Mouse (Mus musculus) hindbrain, embryonic 14.5 days (tissue): ENCODE data around the gene Ctsf. TPM values are rescaled to one million over a fixed set of nuclear protein-coding genes. Genes with fewer than 3 reads are reported as not detected.

Source experiments
- ATAC-seq: fragments of 200-750 bp; cut with Nextera tagmentation; 2 replicates; pipeline ENCODE4 v1.8.0; 2017; ENCODE audit warnings: moderate number of reproducible peaks, mild to moderate bottlenecking, moderate TSS enrichment, moderate library complexity; ENCODE audit not compliant: low FRiP score
- DNase-seq: peaks from one replicate; pipeline ENCODE4 v3.0.0-alpha.2; 2015; ENCODE audit warnings: low spot score
- H3K27ac ChIP-seq: fragments of 300-500 bp; sonication (generic); 2 replicates; pipeline ENCODE4 v1.5.1; 2014; ENCODE audit warnings: mild to moderate bottlenecking, moderate library complexity
- H3K27me3 ChIP-seq: fragments of 300-500 bp; sonication (generic); 2 replicates; pipeline ENCODE4 v1.6.1; 2014; ENCODE audit warnings: mild to moderate bottlenecking, low read length, mixed read lengths; ENCODE audit not compliant: control insufficient read depth, insufficient read depth
- H3K36me3 ChIP-seq: fragments of 300-500 bp; sonication (generic); replicated peaks from 2 replicates; pipeline ENCODE4 v1.6.1; 2014; ENCODE audit not compliant: control insufficient read depth, insufficient read depth
- H3K4me1 ChIP-seq: fragments of 300-500 bp; sonication (generic); replicated peaks from 2 replicates; pipeline ENCODE4 v1.6.1; 2014; ENCODE audit warnings: antibody characterized with exemption, low read length, mixed read lengths; ENCODE audit not compliant: control insufficient read depth, insufficient read depth
- H3K4me2 ChIP-seq: fragments of 300-500 bp; sonication (generic); replicated peaks from 2 replicates; pipeline ENCODE4 v1.6.1; 2014; ENCODE audit warnings: mild to moderate bottlenecking, moderate library complexity
- H3K4me3 ChIP-seq: fragments of 300-500 bp; sonication (generic); replicated peaks from 2 replicates; pipeline ENCODE4 v1.5.1; 2014; ENCODE audit warnings: mild to moderate bottlenecking, low read length
- H3K9ac ChIP-seq: fragments of 300-500 bp; sonication (generic); 2 replicates; pipeline ENCODE4 v1.6.1; 2014
- H3K9me3 ChIP-seq: fragments of 300-500 bp; sonication (generic); 2 replicates; pipeline ENCODE4 v1.6.1; 2016; ENCODE audit warnings: low read length; ENCODE audit not compliant: control insufficient read depth
- WGBS: fragments of 180-500 bp; shearing (Covaris S2); extraction: QIAGEN DNeasy Blood & Tissue Kit; methylation state at CpG from one replicate; pipeline ENCODE4 v1.1.7; 2014; 5-methylcytosine and 5-hydroxymethylcytosine counted together
- polyA plus RNA-seq: library from polyadenylated mRNA; unstranded; fragments of >200 nt; fragmentation: Nextera tagmentation; extraction: Ambion mirVana; gene quantifications from 2 replicates; pipeline ENCODE4 v1.2.1, GENCODE M21; 2014

Ctsf gene
- polyA plus RNA-seq, 1 experiment from 2014 or later = 74.4 TPM

DNA sequence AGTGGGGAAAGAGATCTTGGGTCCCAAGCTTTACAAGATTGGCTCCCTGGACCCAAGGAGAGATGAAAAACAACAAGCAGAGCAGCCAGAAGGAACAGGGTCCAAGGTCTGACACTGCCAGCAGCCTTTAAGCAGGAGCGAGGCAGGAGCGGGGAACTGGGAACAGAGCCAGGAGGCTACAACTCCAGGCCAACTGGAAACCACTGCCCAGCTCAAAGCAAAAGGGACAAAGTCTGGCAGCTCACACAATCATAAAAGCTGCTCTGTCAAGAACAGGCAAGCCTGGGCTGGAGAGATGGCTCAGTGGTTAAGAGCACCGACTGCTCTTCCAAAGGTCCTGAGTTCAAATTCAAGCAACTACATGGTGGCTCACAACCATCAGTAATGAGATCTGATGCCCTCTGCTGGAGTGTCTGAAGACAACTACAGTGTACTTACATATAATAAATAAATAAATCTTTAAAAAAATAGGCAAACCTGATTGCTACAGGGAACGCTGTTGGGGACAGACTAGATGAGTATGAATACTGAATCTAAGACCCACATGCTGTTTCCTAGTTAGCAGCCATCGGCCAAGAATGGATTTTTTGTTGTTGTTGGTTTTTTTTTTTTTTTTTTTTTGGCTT, 34.1 kb upstream of the Ctsf start:
- H3K4me1 ChIP-seq = no peaks in the 10 kb centered on the region
- no peak overlapping the region for H3K4me3 ChIP-seq
- peak; percentile 37; the same call in 1 of the 2 replicates for ATAC-seq
- H3K27ac ChIP-seq = no peak overlapping the region
- H3K4me2 ChIP-seq = no peak overlapping the region
- H3K27me3 ChIP-seq = no peaks in the 10 kb centered on the region
- WGBS = 70% methylated on average over 5 of the region's 5 CpGs
- peak; percentile 70 for DNase-seq
- no peaks in the 10 kb centered on the region for H3K9me3 ChIP-seq
- H3K36me3 ChIP-seq = peaks cover 10% of the 10 kb centered on the region
- no peak overlapping the region for H3K9ac ChIP-seq

DNA sequence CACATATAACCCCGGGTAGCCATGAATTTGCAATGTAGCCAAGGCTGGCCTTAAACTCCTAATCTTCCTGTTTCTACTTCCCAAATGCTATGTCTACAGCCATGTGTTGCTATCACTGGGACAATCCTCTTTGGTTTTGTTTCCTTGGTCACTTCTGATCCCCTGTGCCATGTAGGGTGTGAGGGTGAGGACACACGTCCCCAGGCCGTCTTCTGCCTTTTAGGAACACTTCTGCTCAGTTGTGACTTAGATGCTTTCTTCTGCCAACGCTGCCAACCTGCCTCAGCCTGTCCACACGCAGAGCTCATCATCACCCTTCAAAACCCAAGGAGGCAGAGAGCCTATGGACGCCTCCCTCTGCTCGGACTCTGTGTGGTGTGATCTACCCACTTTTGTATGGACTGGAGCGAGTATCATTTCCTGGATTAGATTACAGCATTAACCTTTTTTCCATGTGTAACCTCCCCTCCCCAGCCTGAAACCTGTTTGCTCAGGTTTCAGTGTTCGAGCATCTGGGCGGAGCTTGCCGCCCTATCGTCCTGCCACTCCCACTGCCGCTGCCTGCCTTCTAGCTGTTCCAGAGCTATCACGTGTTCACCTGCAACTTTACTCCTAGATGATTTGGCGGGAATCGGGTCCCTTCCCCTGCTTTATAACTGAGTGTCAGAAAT, 26.4 kb upstream of the Ctsf start:
- Histone ChIP-seq H3K9ac (no peak overlapping the region), H3K9me3 (no peaks in the 10 kb centered on the region), H3K4me2 (no peak overlapping the region), H3K36me3 (peaks cover 23% of the 10 kb centered on the region), H3K27ac (no peak overlapping the region), H3K4me3 (no peak overlapping the region), H3K4me1 (no peaks in the 10 kb centered on the region), H3K27me3 (no peaks in the 10 kb centered on the region)
- 64% methylated on average over 16 of the region's 16 CpGs for WGBS
- ATAC-seq (no peak), DNase-seq (no peak)

DNA sequence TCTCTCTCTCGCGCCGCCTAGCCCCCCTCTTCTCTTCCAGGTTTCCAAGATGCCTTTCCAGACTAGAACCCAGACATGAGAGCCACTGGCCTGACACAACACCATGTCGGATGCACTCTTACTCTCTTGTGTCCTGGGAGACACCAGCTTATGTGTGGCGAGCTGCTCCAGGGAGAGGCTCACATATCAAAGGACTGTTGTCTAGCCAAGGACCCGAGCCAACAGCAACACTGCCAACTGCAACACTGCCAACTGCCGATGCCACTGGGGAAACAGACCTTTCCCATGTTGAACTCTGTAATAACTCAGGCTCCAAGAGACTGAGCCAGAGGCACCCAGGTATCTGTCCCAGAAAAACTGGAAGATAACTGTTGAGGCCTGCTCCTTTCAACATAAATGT, 25.8 kb upstream of the Ctsf start:
- Histone ChIP-seq H3K36me3 (peaks cover 22% of the 10 kb centered on the region), H3K9me3 (no peaks in the 10 kb centered on the region), H3K4me3 (no peak overlapping the region), H3K27ac (no peak overlapping the region), H3K4me2 (no peak overlapping the region), H3K27me3 (no peaks in the 10 kb centered on the region), H3K9ac (no peak overlapping the region), H3K4me1 (no peaks in the 10 kb centered on the region)
- 63% methylated on average over 7 of the region's 7 CpGs for WGBS
- DNase-seq = peak; percentile 61
- no peak for ATAC-seq

DNA sequence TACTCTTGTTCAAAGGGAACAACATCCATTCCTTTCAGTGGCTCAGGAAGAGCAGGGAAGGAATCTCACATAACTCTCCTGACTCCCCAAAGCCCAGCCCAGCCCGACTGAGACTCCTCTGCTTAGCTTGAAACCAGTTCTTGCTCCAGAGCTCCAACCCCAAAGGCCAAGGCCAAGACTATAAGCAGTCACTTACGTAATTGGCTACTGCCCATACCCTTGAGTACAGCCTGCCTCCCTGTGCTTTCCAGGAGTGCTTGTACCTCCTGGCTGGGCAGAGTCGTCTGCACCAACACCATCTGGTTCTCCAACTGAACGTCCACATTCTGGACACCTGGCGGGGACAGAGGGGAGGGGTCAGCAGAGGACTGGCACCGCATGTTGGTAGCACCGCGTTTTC, 21.0 kb upstream of the Ctsf start:
- Histone ChIP-seq H3K9me3 (no peaks in the 10 kb centered on the region), H3K4me1 (peaks cover 10% of the 10 kb centered on the region; the same call in 1 of the 2 replicates), H3K4me3 (no peak overlapping the region), H3K9ac (no peak overlapping the region), H3K36me3 (peaks cover 12% of the 10 kb centered on the region), H3K27me3 (no peaks in the 10 kb centered on the region), H3K27ac (no peak overlapping the region), H3K4me2 (no peak overlapping the region)
- DNase-seq (no peak), ATAC-seq (no peak)
- WGBS = 92% methylated on average over 8 of the region's 8 CpGs

DNA sequence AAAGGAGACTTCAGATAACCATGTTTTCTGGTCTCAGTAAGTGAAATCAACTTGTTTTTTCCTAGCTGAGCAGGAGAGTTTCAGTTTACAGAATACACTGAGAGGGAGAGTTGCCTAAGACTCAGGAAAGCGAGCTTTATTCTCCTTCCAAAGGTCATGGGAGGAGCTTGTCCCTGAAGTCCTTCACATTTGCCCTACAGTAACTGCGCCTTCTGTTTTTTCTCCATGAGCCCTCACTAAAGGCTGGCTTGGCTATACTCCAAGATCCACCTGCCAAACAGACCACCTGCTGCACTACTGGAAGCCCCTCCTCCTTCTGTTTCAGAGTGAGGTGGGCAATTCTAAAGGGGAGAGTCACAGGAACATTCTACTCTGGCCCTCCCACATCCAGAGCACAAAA, 18.8 kb upstream of the Ctsf start:
- peaks cover 15% of the 10 kb centered on the region for H3K4me1 ChIP-seq
- H3K27me3 ChIP-seq = peaks cover 14% of the 10 kb centered on the region
- ATAC-seq = no peak
- WGBS = 77% methylated on average over 2 of the region's 2 CpGs
- no peak overlapping the region for H3K4me2 ChIP-seq
- no peak overlapping the region for H3K27ac ChIP-seq
- peaks cover 9% of the 10 kb centered on the region for H3K36me3 ChIP-seq
- no peak overlapping the region for H3K4me3 ChIP-seq
- no peak for DNase-seq
- H3K9me3 ChIP-seq = no peaks in the 10 kb centered on the region
- H3K9ac ChIP-seq = no peak overlapping the region

DNA sequence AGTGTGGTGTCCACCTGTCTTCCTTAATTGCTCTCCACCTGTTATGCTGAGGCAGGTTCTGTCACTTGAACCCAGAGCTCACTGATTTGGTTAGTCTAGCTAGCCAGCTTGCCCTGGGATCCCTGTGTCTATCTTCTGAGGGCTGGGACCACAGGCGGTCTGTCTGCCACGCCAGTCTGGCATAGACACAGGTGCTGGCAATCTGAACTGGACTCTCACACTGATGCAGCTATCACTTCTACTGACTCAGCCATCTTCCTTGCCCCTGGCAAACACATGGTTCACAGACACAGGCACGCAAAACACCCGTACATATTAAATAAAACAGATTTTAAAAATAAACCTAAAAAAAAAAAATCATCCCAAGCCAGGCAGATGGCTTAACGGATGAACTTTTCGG, 17.9 kb upstream of the Ctsf start:
- Histone ChIP-seq H3K4me2 (no peak overlapping the region), H3K9ac (no peak overlapping the region), H3K4me3 (no peak overlapping the region), H3K4me1 (peaks cover 15% of the 10 kb centered on the region), H3K9me3 (no peaks in the 10 kb centered on the region), H3K27ac (no peak overlapping the region), H3K36me3 (peaks cover 9% of the 10 kb centered on the region; the same call in 1 of the 2 replicates), H3K27me3 (peaks cover 23% of the 10 kb centered on the region)
- DNase-seq = no peak
- 93% methylated on average over 6 of the region's 6 CpGs for WGBS
- no peak for ATAC-seq

DNA sequence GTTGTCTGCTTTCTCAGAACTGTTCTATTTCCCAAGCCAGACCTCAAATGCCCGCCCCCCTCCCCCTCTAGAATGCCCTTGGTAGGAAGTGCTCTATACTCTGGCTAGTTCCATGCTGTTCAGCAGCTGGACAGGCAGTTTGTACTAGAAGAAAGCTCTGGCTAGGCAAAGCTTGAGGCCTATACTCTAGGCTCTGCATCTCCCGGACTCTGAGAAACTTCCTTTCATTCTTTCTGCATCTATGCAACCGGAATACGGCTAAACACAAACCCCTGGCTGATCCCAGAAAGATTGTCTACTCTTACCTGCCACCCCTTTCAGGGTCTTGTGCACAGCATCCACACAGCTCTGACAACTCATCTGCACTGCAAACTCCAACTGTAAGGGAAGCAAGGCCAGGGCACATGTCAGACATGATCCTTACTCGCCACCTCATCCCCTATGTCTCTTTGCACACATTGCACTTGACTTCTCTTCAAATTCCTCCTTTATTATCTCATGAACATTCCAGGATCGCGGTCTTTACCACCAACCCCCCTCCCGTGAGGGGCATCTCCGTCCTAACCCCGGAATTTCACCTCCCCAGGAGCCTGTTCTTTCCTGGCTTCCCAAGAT, 16.3 kb upstream of the Ctsf start:
- WGBS = 33% methylated on average over 10 of the region's 10 CpGs
- Histone ChIP-seq H3K27me3 (peaks cover 23% of the 10 kb centered on the region), H3K4me3 (peak overlapping the region; percentile 59), H3K9ac (peak overlapping the region; percentile 65), H3K4me1 (peaks cover 15% of the 10 kb centered on the region), H3K27ac (no peak overlapping the region), H3K36me3 (no peaks in the 10 kb centered on the region), H3K9me3 (no peaks in the 10 kb centered on the region), H3K4me2 (peak overlapping the region; percentile 98)
- DNase-seq (no peak), ATAC-seq (0 out of 2 replicates have a peak, but pooled peaks have one; percentile 5)

DNA sequence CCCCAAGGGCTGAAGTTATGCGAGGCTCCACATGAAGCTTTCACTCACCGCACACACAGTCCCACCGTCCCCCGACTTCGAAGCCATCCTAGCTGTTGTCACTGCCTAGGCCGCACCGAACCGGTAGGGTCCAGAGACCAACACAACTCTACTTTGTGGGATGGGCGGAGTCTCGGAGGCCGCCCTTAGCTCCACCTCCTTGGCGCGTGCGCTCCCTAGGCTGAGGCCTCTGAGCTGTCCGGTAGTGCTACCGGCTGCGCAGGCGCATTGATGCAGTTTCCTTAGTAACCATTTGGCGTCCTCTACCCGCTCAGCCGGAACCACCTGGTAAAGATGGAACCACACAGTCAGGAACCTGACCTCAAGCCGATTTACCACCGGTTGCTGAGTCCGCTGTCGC, 15.8 kb upstream of the Ctsf start, which contains the start of the genes Ccs and Ccdc87:
TSS of gene Ccs (minus strand) at position 184 of the 400 bp plus-strand sequence.
TSS of gene Ccdc87 (plus strand) at position 218 of the 400 bp plus-strand sequence.
- peaks cover 23% of the 10 kb centered on the region for H3K27me3 ChIP-seq
- peak within 1 kb of the TSS; percentile 59 for H3K4me3 ChIP-seq
- no peaks in the 10 kb centered on the region for H3K36me3 ChIP-seq
- H3K4me2 ChIP-seq = peak within 1 kb of the TSS; percentile 98
- WGBS = under 1% methylated on average over 25 of the region's 25 CpGs
- ATAC-seq (peak; percentile 97), DNase-seq (peak; percentile 93)
- H3K4me1 ChIP-seq = peaks cover 15% of the 10 kb centered on the region
- H3K9me3 ChIP-seq = no peaks in the 10 kb centered on the region
- H3K9ac ChIP-seq = peak within 1 kb of the TSS; percentile 65
- no peak within 1 kb of the TSS for H3K27ac ChIP-seq

DNA sequence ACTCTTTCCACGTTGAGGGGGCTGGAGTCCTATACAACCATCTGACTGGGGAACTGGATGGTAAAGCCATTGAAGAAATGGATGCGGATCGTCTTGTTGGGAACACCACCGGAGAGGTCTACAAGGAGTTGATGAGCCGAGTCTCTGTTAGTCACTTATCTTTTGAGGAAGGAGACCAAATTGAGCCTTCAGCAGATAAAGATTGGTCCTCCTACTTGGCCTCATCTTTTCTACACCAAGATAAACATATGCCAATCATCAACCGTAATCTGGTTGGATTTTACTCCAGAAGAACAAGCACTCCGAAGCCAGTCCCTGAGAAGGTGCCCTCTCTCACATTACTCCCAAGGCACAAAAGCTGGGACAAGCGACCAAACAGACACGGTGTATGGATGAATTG, 14.1 kb upstream of the Ctsf start:
- H3K27me3 ChIP-seq = peaks cover 23% of the 10 kb centered on the region
- 86% methylated on average over 9 of the region's 9 CpGs for WGBS

More for the DNA sequence above, 14.1 kb upstream of the Ctsf start:
- H3K4me1 ChIP-seq = peaks cover 15% of the 10 kb centered on the region
- no peak for DNase-seq
- H3K4me2 ChIP-seq = no peak overlapping the region
- no peaks in the 10 kb centered on the region for H3K36me3 ChIP-seq
- no peaks in the 10 kb centered on the region for H3K9me3 ChIP-seq
- no peak overlapping the region for H3K4me3 ChIP-seq
- ATAC-seq = no peak
- H3K9ac ChIP-seq = no peak overlapping the region
- H3K27ac ChIP-seq = no peak overlapping the region
